ENCODE assay signal across 10 mouse cellular contexts in genomic region chr11:115408266-115408920, GRCm38 (mm10). TPM values are rescaled to one million over a fixed set of nuclear protein-coding genes. Genes with fewer than 3 reads are reported as not detected.
DNase-seq lines count a peak whose midpoint lies in the region; ATAC-seq lines count a peak whose summit lies in the region.
"Had no signal": no experiment of that assay in that cellular context is flagged by ENCODE, and none has a peak within 500 bp of the region (broad histone marks: within the 10 kb centered on the region; RNA-seq: fewer than 3 reads in every experiment).

No protein-coding gene starts in this region.

- WGBS in heart, embryonic 10.5 days = 78% methylated on average over 6 of the region's 6 CpGs
- WGBS in neural tube, embryonic 12.5 days = 82% methylated on average over 6 of the region's 6 CpGs
- 77% methylated on average over 6 of the region's 6 CpGs for WGBS in neural tube, embryonic 15.5 days
- 73% methylated on average over 6 of the region's 6 CpGs for WGBS in midbrain, embryonic 12.5 days

- no peak overlapping the region for H3K27ac ChIP-seq in heart, embryonic 10.5 days
- H3K27ac ChIP-seq in neural tube, embryonic 12.5 days = peak overlapping the region; percentile 23
- no peak overlapping the region; the same call in 1 of the 2 replicates for H3K27ac ChIP-seq in neural tube, embryonic 15.5 days (replicated peaks)
- H3K27ac ChIP-seq in midbrain, embryonic 12.5 days (replicated peaks) = peak overlapping the region; percentile 93

- peak; percentile 71 for DNase-seq in heart, adult 11 months
- no peak for DNase-seq in heart, embryonic 10.5 days (ENCODE audit: low spot score)
- DNase-seq in cerebellum, adult 9-10 months = no peak
- DNase-seq in cerebellum, postnatal 25 days = no peak
- DNase-seq in yolk sac, embryonic 10.5 days (ENCODE audit: low spot score) = no peak
- DNase-seq: adrenal gland, adult 8-10 months; kidney, adult 8-10 months had no signal

- H3K4me1 ChIP-seq in heart, embryonic 10.5 days = peaks cover 31% of the 10 kb centered on the region
- peaks cover 55% of the 10 kb centered on the region for H3K4me1 ChIP-seq in neural tube, embryonic 12.5 days
- H3K4me1 ChIP-seq in neural tube, embryonic 15.5 days = peaks cover 47% of the 10 kb centered on the region
- peaks cover 74% of the 10 kb centered on the region for H3K4me1 ChIP-seq in midbrain, embryonic 12.5 days

- H3K4me3 ChIP-seq in heart, embryonic 10.5 days = no peak overlapping the region
- no peak overlapping the region for H3K4me3 ChIP-seq in neural tube, embryonic 12.5 days
- H3K4me3 ChIP-seq in neural tube, embryonic 15.5 days (replicated peaks) = no peak overlapping the region
- no peak overlapping the region for H3K4me3 ChIP-seq in midbrain, embryonic 12.5 days

- no peaks in the 10 kb centered on the region for H3K27me3 ChIP-seq in heart, embryonic 10.5 days (ENCODE audit: insufficient read depth, poor library complexity, severe bottlenecking)
- no peaks in the 10 kb centered on the region for H3K27me3 ChIP-seq in neural tube, embryonic 12.5 days (replicated peaks)
- no peaks in the 10 kb centered on the region for H3K27me3 ChIP-seq in neural tube, embryonic 15.5 days (replicated peaks)
- no peaks in the 10 kb centered on the region for H3K27me3 ChIP-seq in midbrain, embryonic 12.5 days

- H3K4me2 ChIP-seq in neural tube, embryonic 12.5 days (replicated peaks) = peak overlapping the region; percentile 2
- H3K4me2 ChIP-seq in neural tube, embryonic 15.5 days = no peak overlapping the region
- H3K4me2 ChIP-seq in midbrain, embryonic 12.5 days (replicated peaks) = peak overlapping the region; percentile 27

- ATAC-seq in neural tube, embryonic 12.5 days (ENCODE audit: low FRiP score, low read depth) = no peak
- ATAC-seq in neural tube, embryonic 15.5 days (ENCODE audit: low FRiP score) = no peak
- no peak for ATAC-seq in midbrain, embryonic 12.5 days (ENCODE audit: low FRiP score, low read depth)

- peaks cover 56% of the 10 kb centered on the region for H3K36me3 ChIP-seq in heart, embryonic 10.5 days
- peaks cover 46% of the 10 kb centered on the region for H3K36me3 ChIP-seq in neural tube, embryonic 12.5 days
- peaks cover 29% of the 10 kb centered on the region for H3K36me3 ChIP-seq in neural tube, embryonic 15.5 days
- peaks cover 38% of the 10 kb centered on the region for H3K36me3 ChIP-seq in midbrain, embryonic 12.5 days

- no peaks in the 10 kb centered on the region for H3K9me3 ChIP-seq in heart, embryonic 10.5 days
- no peaks in the 10 kb centered on the region for H3K9me3 ChIP-seq in neural tube, embryonic 12.5 days
- H3K9me3 ChIP-seq in neural tube, embryonic 15.5 days (replicated peaks) = no peaks in the 10 kb centered on the region
- no peaks in the 10 kb centered on the region for H3K9me3 ChIP-seq in midbrain, embryonic 12.5 days

- no peak overlapping the region for H3K9ac ChIP-seq in neural tube, embryonic 12.5 days
- no peak overlapping the region for H3K9ac ChIP-seq in neural tube, embryonic 15.5 days (replicated peaks)
- peak overlapping the region; percentile 21; the same call in 1 of the 2 replicates for H3K9ac ChIP-seq in midbrain, embryonic 12.5 days (replicated peaks)

RNA-seq across cellular contexts. Expression of gene Mrpl58, which starts 4.8 kb away (rescaled TPM):
- 184 and 202 TPM in 2 replicates for polyA plus RNA-seq in heart, embryonic 10.5 days (2016; fragmentation: Nextera tagmentation; extraction: Ambion mirVana)
- 193 and 199 TPM in 2 replicates for polyA plus RNA-seq in neural tube, embryonic 12.5 days (2016; fragmentation: Nextera tagmentation; extraction: Ambion mirVana)
- 175 and 183 TPM in 2 replicates for polyA plus RNA-seq in neural tube, embryonic 15.5 days (2015; fragmentation: Nextera tagmentation; extraction: Ambion mirVana)
- polyA plus RNA-seq in midbrain, embryonic 12.5 days (2016; fragmentation: Nextera tagmentation; extraction: Ambion mirVana) = 234 and 265 TPM in 2 replicates

RNA-seq across cellular contexts. Expression of gene Atp5h, which starts 11.4 kb away (rescaled TPM):
- polyA plus RNA-seq in heart, embryonic 10.5 days (2016; fragmentation: Nextera tagmentation; extraction: Ambion mirVana) = 1,131 and 1,417 TPM in 2 replicates
- 890 and 895 TPM in 2 replicates for polyA plus RNA-seq in neural tube, embryonic 12.5 days (2016; fragmentation: Nextera tagmentation; extraction: Ambion mirVana)
- 949 and 1,025 TPM in 2 replicates for polyA plus RNA-seq in neural tube, embryonic 15.5 days (2015; fragmentation: Nextera tagmentation; extraction: Ambion mirVana)
- polyA plus RNA-seq in midbrain, embryonic 12.5 days (2016; fragmentation: Nextera tagmentation; extraction: Ambion mirVana) = 873 and 889 TPM in 2 replicates

RNA-seq across cellular contexts. Expression of gene Kctd2, which starts 11.5 kb away (rescaled TPM):
- polyA plus RNA-seq in heart, embryonic 10.5 days (2016; fragmentation: Nextera tagmentation; extraction: Ambion mirVana) = 12.3 and 13.3 TPM in 2 replicates
- polyA plus RNA-seq in neural tube, embryonic 12.5 days (2016; fragmentation: Nextera tagmentation; extraction: Ambion mirVana) = 29.7 and 29.9 TPM in 2 replicates
- 19.0 and 22.4 TPM in 2 replicates for polyA plus RNA-seq in neural tube, embryonic 15.5 days (2015; fragmentation: Nextera tagmentation; extraction: Ambion mirVana)
- polyA plus RNA-seq in midbrain, embryonic 12.5 days (2016; fragmentation: Nextera tagmentation; extraction: Ambion mirVana) = 32.0 and 40.4 TPM in 2 replicates

RNA-seq across cellular contexts. Expression of gene Cdr2l, which starts 26.7 kb away (rescaled TPM):
- 8.2 and 11.3 TPM in 2 replicates for polyA plus RNA-seq in heart, embryonic 10.5 days (2016; fragmentation: Nextera tagmentation; extraction: Ambion mirVana)
- 30.0 and 30.1 TPM in 2 replicates for polyA plus RNA-seq in neural tube, embryonic 12.5 days (2016; fragmentation: Nextera tagmentation; extraction: Ambion mirVana)
- polyA plus RNA-seq in neural tube, embryonic 15.5 days (2015; fragmentation: Nextera tagmentation; extraction: Ambion mirVana) = 21.5 and 23.9 TPM in 2 replicates
- polyA plus RNA-seq in midbrain, embryonic 12.5 days (2016; fragmentation: Nextera tagmentation; extraction: Ambion mirVana) = 32.4 and 36.6 TPM in 2 replicates

RNA-seq across cellular contexts. Expression of gene Trim80, which starts 32.0 kb away (rescaled TPM):
- 0.19 and 0.23 TPM in 2 replicates for polyA plus RNA-seq in heart, embryonic 10.5 days (2016; fragmentation: Nextera tagmentation; extraction: Ambion mirVana)
- polyA plus RNA-seq in neural tube, embryonic 12.5 days (2016; fragmentation: Nextera tagmentation; extraction: Ambion mirVana) = not detected in 2 replicates
- 0.09 and 0.10 TPM in 2 replicates for polyA plus RNA-seq in neural tube, embryonic 15.5 days (2015; fragmentation: Nextera tagmentation; extraction: Ambion mirVana)
- not detected in 2 replicates for polyA plus RNA-seq in midbrain, embryonic 12.5 days (2016; fragmentation: Nextera tagmentation; extraction: Ambion mirVana)

Comparison
In these comparisons a context has a peak if more than half of its experiments do, and no peak if none do; other contexts are left out.
1. H3K27ac ChIP-seq: peak in neural tube, embryonic 12.5 days (single experiment) and midbrain, embryonic 12.5 days (single experiment); none in heart, embryonic 10.5 days (single experiment) and neural tube, embryonic 15.5 days (single experiment).